Mouse (Mus musculus) stomach, postnatal 0 days (tissue): ENCODE results near the gene Ppp1r18. TPM values are rescaled to one million over a fixed set of nuclear protein-coding genes. Genes with fewer than 3 reads are reported as not detected.

Source experiments
- ATAC-seq: fragments of 200-750 bp; cut with Nextera tagmentation; 2 replicates; pipeline ENCODE4 v1.8.0; 2017; ENCODE audit not compliant: low FRiP score, low TSS enrichment
- DNase-seq: peaks from one replicate; pipeline ENCODE4 v3.0.0-alpha.2; 2016; ENCODE audit warnings: low spot score
- H3K27ac ChIP-seq: fragments of 300-500 bp; sonication (generic); replicated peaks from 2 replicates; pipeline ENCODE4 v1.5.1; 2014; ENCODE audit warnings: mild to moderate bottlenecking, control low read depth
- H3K27me3 ChIP-seq: fragments of 300-500 bp; sonication (generic); 2 replicates; pipeline ENCODE4 v1.6.1; 2014; ENCODE audit warnings: low read length; ENCODE audit not compliant: control insufficient read depth, insufficient read depth
- H3K36me3 ChIP-seq: fragments of 300-500 bp; sonication (generic); 2 replicates; pipeline ENCODE4 v1.6.1; 2014; ENCODE audit warnings: low read length, mixed read lengths; ENCODE audit not compliant: control insufficient read depth, insufficient read depth
- H3K4me1 ChIP-seq: fragments of 300-500 bp; sonication (generic); replicated peaks from 2 replicates; pipeline ENCODE4 v1.6.1; 2014; ENCODE audit warnings: antibody characterized with exemption; ENCODE audit not compliant: control insufficient read depth, insufficient read depth
- H3K4me2 ChIP-seq: fragments of 300-500 bp; sonication (generic); replicated peaks from 2 replicates; pipeline ENCODE4 v1.6.1; 2014; ENCODE audit warnings: low read depth, mild to moderate bottlenecking, control low read depth, moderate library complexity
- H3K4me3 ChIP-seq: fragments of 300-500 bp; sonication (generic); 2 replicates; pipeline ENCODE4 v1.5.1; 2014; ENCODE audit warnings: low read depth, low read length, control low read depth
- H3K9ac ChIP-seq: fragments of 300-500 bp; sonication (generic); 2 replicates; pipeline ENCODE4 v1.6.1; 2014; ENCODE audit warnings: mild to moderate bottlenecking, low read length, control low read depth, mixed read lengths
- H3K9me3 ChIP-seq: fragments of 300-500 bp; sonication (generic); 2 replicates; pipeline ENCODE4 v1.6.1; 2016; ENCODE audit warnings: low read length; ENCODE audit not compliant: control insufficient read depth
- CTCF ChIP-seq: IDR thresholded peaks from 2 replicates; pipeline ENCODE4 v1.5.1; 2016; ENCODE audit warnings: antibody characterized with exemption, low read depth, mild to moderate bottlenecking, moderate library complexity
- EP300 ChIP-seq: optimal IDR thresholded peaks from 2 replicates; pipeline ENCODE3; 2016; ENCODE audit warnings: antibody characterized with exemption
- WGBS: fragments of 180-500 bp; shearing (Covaris S2); extraction: QIAGEN DNeasy Blood & Tissue Kit; methylation state at CpG from one replicate; pipeline ENCODE4 v1.1.7; 2014; 5-methylcytosine and 5-hydroxymethylcytosine counted together
- polyA plus RNA-seq: library from polyadenylated mRNA; unstranded; fragments of >200 nt; fragmentation: Nextera tagmentation; extraction: Ambion mirVana; gene quantifications from 2 replicates; pipeline ENCODE4 v1.2.1, GENCODE M21; 2015

Ppp1r18 gene
- polyA plus RNA-seq, 1 experiment from 2014 or later = 16.6 TPM

DNA sequence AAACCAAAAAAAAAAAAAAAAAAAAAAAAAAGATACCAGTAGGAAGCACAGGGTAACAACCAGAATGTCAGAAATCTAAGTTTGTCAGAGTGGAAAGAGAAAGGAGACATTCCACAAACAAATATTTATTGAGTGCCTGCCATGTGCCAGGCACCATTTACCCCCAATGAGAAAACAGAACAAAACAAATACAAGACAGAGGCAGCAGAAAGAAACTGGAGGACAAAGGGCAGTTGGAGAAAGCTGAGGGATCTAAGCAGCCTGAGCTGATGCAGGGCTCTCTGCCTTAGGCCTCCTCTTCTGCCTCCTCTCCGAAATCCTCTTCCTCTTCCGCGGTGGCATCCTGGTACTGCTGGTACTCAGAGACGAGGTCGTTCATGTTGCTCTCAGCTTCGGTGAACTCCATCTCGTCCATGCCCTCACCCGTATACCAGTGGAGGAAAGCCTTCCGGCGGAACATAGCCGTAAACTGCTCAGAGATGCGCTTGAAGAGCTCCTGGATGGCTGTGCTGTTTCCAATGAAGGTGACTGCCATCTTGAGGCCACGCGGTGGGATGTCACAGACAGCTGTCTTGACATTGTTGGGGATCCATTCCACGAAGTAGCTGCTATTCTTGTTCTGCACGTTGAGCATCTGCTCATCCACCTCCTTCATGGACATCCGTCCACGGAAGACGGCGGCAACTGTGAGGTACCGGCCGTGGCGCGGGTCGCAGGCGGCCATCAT lies 30.5 kb upstream of the Ppp1r18 start:
- Histone ChIP-seq H3K9ac (0 out of 2 replicates have a peak overlapping the region, but pooled peaks have one; percentile 23), H3K4me1 (0 out of 2 replicates have a peak, but pooled peaks cover 5% of the 10 kb centered on the region), H3K4me3 (no peak overlapping the region), H3K27ac (no peak overlapping the region), H3K9me3 (no peaks in the 10 kb centered on the region), H3K27me3 (no peaks in the 10 kb centered on the region), H3K36me3 (peaks cover 18% of the 10 kb centered on the region), H3K4me2 (peak overlapping the region; percentile 6; the same call in 1 of the 2 replicates)
- no peak for DNase-seq
- ATAC-seq = no peak
- WGBS = 67% methylated on average over 26 of the region's 26 CpGs
- TF ChIP-seq CTCF (peak; percentile 31), EP300 (no peak)

DNA sequence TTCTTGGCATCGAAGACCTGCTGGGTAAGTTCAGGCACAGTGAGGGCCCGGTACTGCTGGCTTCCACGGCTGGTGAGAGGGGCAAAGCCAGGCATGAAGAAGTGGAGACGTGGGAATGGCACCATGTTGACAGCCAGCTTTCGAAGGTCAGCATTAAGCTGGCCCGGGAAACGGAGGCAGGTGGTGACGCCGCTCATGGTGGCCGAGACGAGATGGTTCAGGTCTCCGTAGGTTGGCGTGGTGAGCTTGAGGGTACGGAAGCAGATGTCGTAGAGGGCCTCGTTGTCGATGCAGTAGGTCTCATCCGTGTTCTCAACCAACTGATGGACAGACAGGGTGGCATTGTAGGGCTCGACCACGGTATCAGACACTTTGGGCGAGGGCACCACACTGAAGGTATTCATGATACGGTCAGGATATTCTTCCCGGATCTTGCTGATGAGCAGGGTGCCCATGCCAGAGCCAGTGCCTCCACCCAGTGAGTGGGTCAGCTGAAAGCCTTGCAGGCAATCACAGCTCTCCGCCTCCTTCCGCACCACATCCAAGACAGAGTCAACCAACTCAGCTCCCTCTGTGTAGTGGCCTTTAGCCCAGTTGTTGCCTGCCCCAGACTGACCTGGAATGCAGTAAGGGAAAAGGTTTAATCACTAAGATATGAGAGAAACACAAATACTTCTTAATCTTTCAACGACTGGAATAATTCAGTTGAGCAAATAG lies 29.8 kb upstream of the Ppp1r18 start:
- no peak overlapping the region for H3K27ac ChIP-seq
- H3K9ac ChIP-seq = 0 out of 2 replicates have a peak overlapping the region, but pooled peaks have one; percentile 23
- no peaks in the 10 kb centered on the region for H3K27me3 ChIP-seq
- ATAC-seq = peak; percentile 16; the same call in 1 of the 2 replicates
- 58% methylated on average over 26 of the region's 26 CpGs for WGBS
- peaks cover 17% of the 10 kb centered on the region for H3K36me3 ChIP-seq
- H3K4me3 ChIP-seq = no peak overlapping the region
- peak overlapping the region; percentile 6; the same call in 1 of the 2 replicates for H3K4me2 ChIP-seq
- no peaks in the 10 kb centered on the region for H3K9me3 ChIP-seq
- peak; percentile 57 for DNase-seq
- 0 out of 2 replicates have a peak, but pooled peaks cover 5% of the 10 kb centered on the region for H3K4me1 ChIP-seq
- TF ChIP-seq EP300 (no peak), CTCF (no peak)

DNA sequence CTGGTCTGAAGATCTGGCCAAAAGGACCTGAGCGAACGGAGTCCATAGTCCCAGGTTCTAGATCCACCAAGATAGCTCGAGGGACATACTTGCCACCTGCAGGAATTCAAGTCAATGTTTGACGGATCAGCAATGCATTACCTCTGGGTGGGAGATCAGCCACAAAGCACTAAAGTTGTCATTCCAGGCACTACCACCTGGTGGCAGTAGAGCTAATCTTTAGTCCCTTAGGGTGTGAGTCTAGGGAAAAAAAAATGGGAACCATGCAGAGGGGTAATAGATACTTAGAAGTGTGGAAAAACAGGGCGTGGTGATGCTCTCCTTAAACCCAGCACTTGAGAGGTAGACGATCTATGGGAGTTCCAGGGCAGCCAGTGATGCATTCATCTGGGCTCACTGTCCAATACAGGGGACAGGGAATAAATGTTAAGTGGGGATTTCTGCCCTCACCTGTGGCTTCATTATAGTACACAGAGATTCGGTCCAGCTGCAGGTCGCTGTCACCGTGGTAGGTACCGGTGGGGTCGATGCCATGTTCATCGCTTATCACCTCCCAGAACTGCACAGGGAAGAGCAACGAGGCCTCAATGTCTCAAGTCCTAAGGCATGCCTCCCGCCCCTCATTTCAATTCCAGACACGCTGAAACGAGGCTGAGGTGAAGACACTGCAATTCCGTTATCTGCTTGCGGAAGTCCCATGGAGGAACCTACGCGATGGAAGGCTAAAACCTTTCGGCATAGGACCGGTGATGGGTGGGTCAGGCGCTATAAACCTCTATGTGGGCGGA lies 29.0 kb upstream of the Ppp1r18 start:
- Histone ChIP-seq H3K4me2 (peak overlapping the region; percentile 81), H3K27ac (peak overlapping the region; percentile 91), H3K4me1 (0 out of 2 replicates have a peak, but pooled peaks cover 5% of the 10 kb centered on the region), H3K9ac (peak overlapping the region; percentile 74), H3K9me3 (no peaks in the 10 kb centered on the region), H3K4me3 (peak overlapping the region; percentile 71), H3K27me3 (no peaks in the 10 kb centered on the region), H3K36me3 (peaks cover 17% of the 10 kb centered on the region)
- ATAC-seq (peak; percentile 7; the same call in 1 of the 2 replicates), DNase-seq (peak; percentile 86)
- 4% methylated on average over 24 of the region's 24 CpGs for whole genome bisulfite sequencing
- TF ChIP-seq EP300 (no peak), CTCF (peak; percentile 94)

DNA sequence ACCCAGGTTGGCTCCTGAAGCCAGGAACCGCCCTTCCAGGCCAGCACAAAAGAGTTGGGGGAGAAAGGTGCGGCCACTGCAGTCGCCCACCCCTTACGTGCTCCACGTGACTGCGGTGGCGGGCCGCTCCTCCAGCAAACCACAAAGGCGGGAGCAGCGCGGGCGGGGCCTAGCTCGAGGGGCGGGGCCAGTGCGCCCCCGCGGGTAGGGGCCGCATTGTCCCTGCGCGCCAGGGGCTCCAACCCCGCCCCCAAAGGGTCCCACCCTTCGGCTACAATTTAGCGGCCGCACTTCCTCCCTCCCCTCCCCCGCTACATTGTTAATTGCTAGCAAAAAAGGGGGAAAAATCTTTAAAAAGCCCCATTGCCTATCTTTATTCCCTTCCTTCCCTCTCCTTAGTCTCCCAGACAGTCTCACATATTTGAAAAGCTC lies 28.4 kb upstream of the Ppp1r18 start:
- 0% methylated on average over 25 of the region's 25 CpGs for WGBS
- no peaks in the 10 kb centered on the region for H3K27me3 ChIP-seq
- peak overlapping the region; percentile 91 for H3K27ac ChIP-seq
- peak overlapping the region; percentile 74 for H3K9ac ChIP-seq
- H3K9me3 ChIP-seq = no peaks in the 10 kb centered on the region
- peak overlapping the region; percentile 71 for H3K4me3 ChIP-seq
- H3K4me1 ChIP-seq = peaks cover 5% of the 10 kb centered on the region; the same call in 1 of the 2 replicates
- peaks cover 17% of the 10 kb centered on the region for H3K36me3 ChIP-seq
- ATAC-seq (no peak; the same call in 1 of the 2 replicates), DNase-seq (peak; percentile 87)
- TF ChIP-seq EP300 = no peak
- TF ChIP-seq CTCF = no peak
- H3K4me2 ChIP-seq = peak overlapping the region; percentile 81

DNA sequence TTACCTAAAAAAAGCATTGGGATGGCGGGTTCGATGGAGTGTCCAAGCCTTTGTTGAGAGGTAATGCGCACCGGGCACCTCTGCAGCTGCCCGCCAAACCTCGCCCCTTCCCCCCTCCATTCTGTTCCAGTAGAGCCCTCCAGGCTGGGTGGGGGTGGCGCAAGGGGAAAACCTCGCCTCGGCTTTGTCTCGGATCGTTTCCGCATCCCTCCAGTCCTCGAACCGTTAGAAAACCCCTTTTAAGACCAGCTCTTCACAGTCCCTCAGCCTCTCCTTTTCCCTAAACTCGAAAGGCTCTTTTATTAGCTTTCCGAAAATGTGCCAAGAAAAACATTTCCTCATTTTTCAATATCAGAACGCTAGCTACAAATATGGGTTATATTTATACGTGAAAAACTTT lies 27.9 kb upstream of the Ppp1r18 start:
- Histone ChIP-seq H3K4me2 (peak overlapping the region; percentile 81), H3K4me1 (peaks cover 5% of the 10 kb centered on the region; the same call in 1 of the 2 replicates), H3K36me3 (peaks cover 17% of the 10 kb centered on the region), H3K9me3 (no peaks in the 10 kb centered on the region), H3K27ac (peak overlapping the region; percentile 91), H3K9ac (peak overlapping the region; percentile 74), H3K27me3 (no peaks in the 10 kb centered on the region), H3K4me3 (peak overlapping the region; percentile 71)
- TF ChIP-seq EP300 = no peak
- 0 out of 2 replicates have a peak, but pooled peaks have one; percentile 10 for TF ChIP-seq CTCF
- DNase-seq (peak; percentile 62), ATAC-seq (no peak)
- under 1% methylated on average over 18 of the region's 18 CpGs for WGBS
